Mouse (Mus musculus): Measurements from ENCODE around the gene Coq7. TPM values are rescaled to one million over a fixed set of nuclear protein-coding genes. Genes with fewer than 3 reads are reported as not detected.

Gene Coq7
- polyA plus RNA-seq, 1 experiment: 45.1 TPM

GRCm38 (mm10) chr7:118522077-118522476 is 11.1 kb downstream of the Coq7 start:
- H3K36me3 ChIP-seq (ENCODE audit: control insufficient read depth, insufficient read depth, low read length): peaks cover 10% of the 10 kb centered on the region
- TF ChIP-seq CTCF (IDR thresholded peaks at IDR 0.05; ENCODE audit: extremely low read depth, insufficient read length, insufficient replicate concordance, low read depth, low read length) (no peak), POLR2A (IDR thresholded peaks at IDR 0.05; ENCODE audit: low read depth, low read length) (no peak)
- 71% methylated on average over 5 of the region's 5 CpGs for WGBS

GRCm38 (mm10) chr7:118519661-118520060 is 13.5 kb downstream of the Coq7 start:
- 72% methylated on average over 8 of the region's 8 CpGs for WGBS

More at GRCm38 (mm10) chr7:118522077-118522476, 11.1 kb downstream of the Coq7 start:
- Histone ChIP-seq H3K4me3 (ENCODE audit: low read depth, low read length) (no peak overlapping the region), H3K27ac (ENCODE audit: insufficient read depth, low read depth, low read length) (no peak overlapping the region), H3K4me1 (ENCODE audit: control insufficient read depth, insufficient read depth, insufficient read length, low read length) (no peaks in the 10 kb centered on the region; the same call in 1 of the 2 replicates), H3K27me3 (ENCODE audit: control insufficient read depth, insufficient read depth, low read length) (no peaks in the 10 kb centered on the region)

GRCm38 (mm10) chr7:118518687-118519086 is 14.5 kb downstream of the Coq7 start:
- Histone ChIP-seq H3K36me3 (ENCODE audit: control insufficient read depth, insufficient read depth, low read length) (no peaks in the 10 kb centered on the region), H3K4me3 (ENCODE audit: low read depth, low read length) (no peak overlapping the region), H3K4me1 (ENCODE audit: control insufficient read depth, insufficient read depth, insufficient read length, low read length) (no peaks in the 10 kb centered on the region; the same call in 1 of the 2 replicates), H3K27ac (ENCODE audit: insufficient read depth, low read depth, low read length) (no peak overlapping the region), H3K27me3 (ENCODE audit: control insufficient read depth, insufficient read depth, low read length) (no peaks in the 10 kb centered on the region)
- TF ChIP-seq CTCF (IDR thresholded peaks at IDR 0.05; ENCODE audit: extremely low read depth, insufficient read length, insufficient replicate concordance, low read depth, low read length) (peak; percentile 85), POLR2A (IDR thresholded peaks at IDR 0.05; ENCODE audit: low read depth, low read length) (no peak)
- under 1% methylated on average over 18 of the region's 18 CpGs for WGBS

More at GRCm38 (mm10) chr7:118519661-118520060, 13.5 kb downstream of the Coq7 start:
- Histone ChIP-seq H3K27me3 (ENCODE audit: control insufficient read depth, insufficient read depth, low read length) (no peaks in the 10 kb centered on the region), H3K4me1 (ENCODE audit: control insufficient read depth, insufficient read depth, insufficient read length, low read length) (no peaks in the 10 kb centered on the region; the same call in 1 of the 2 replicates), H3K36me3 (ENCODE audit: control insufficient read depth, insufficient read depth, low read length) (no peaks in the 10 kb centered on the region), H3K4me3 (ENCODE audit: low read depth, low read length) (no peak overlapping the region), H3K27ac (ENCODE audit: insufficient read depth, low read depth, low read length) (no peak overlapping the region)
- TF ChIP-seq POLR2A (IDR thresholded peaks at IDR 0.05; ENCODE audit: low read depth, low read length) (no peak), CTCF (IDR thresholded peaks at IDR 0.05; ENCODE audit: extremely low read depth, insufficient read length, insufficient replicate concordance, low read depth, low read length) (no peak)

GRCm38 (mm10) chr7:118517819-118518218 is 15.3 kb downstream of the Coq7 start:
- H3K4me1 ChIP-seq (ENCODE audit: control insufficient read depth, insufficient read depth, insufficient read length, low read length): no peaks in the 10 kb centered on the region; the same call in 1 of the 2 replicates
- WGBS: 63% methylated on average over 2 of the region's 2 CpGs
- TF ChIP-seq POLR2A (IDR thresholded peaks at IDR 0.05; ENCODE audit: low read depth, low read length): no peak
- peak; percentile 52; the same call in 1 of the 2 replicates for TF ChIP-seq CTCF (IDR thresholded peaks at IDR 0.05; ENCODE audit: extremely low read depth, insufficient read length, insufficient replicate concordance, low read depth, low read length)
- H3K27me3 ChIP-seq (ENCODE audit: control insufficient read depth, insufficient read depth, low read length): no peaks in the 10 kb centered on the region
- H3K36me3 ChIP-seq (ENCODE audit: control insufficient read depth, insufficient read depth, low read length): no peaks in the 10 kb centered on the region
- H3K4me3 ChIP-seq (ENCODE audit: low read depth, low read length): no peak overlapping the region
- no peak overlapping the region for H3K27ac ChIP-seq (ENCODE audit: insufficient read depth, low read depth, low read length)

- TF ChIP-seq CTCF (IDR thresholded peaks at IDR 0.05; ENCODE audit: extremely low read depth, insufficient read length, insufficient replicate concordance, low read depth, low read length) (no peak), POLR2A (IDR thresholded peaks at IDR 0.05; ENCODE audit: low read depth, low read length) (no peak)
- Histone ChIP-seq H3K4me3 (ENCODE audit: low read depth, low read length) (no peak overlapping the region), H3K4me1 (ENCODE audit: control insufficient read depth, insufficient read depth, insufficient read length, low read length) (0 out of 2 replicates have a peak, but pooled peaks cover 3% of the 10 kb centered on the region), H3K27me3 (ENCODE audit: control insufficient read depth, insufficient read depth, low read length) (no peaks in the 10 kb centered on the region), H3K27ac (ENCODE audit: insufficient read depth, low read depth, low read length) (no peak overlapping the region), H3K36me3 (ENCODE audit: control insufficient read depth, insufficient read depth, low read length) (no peaks in the 10 kb centered on the region)
- 51% methylated on average over 7 of the region's 7 CpGs for WGBS
Measured at GRCm38 (mm10) chr7:118508556-118508955, 24.6 kb downstream of the Coq7 start.

GRCm38 (mm10) chr7:118503844-118504243 is 29.3 kb downstream of the Coq7 start:
- TF ChIP-seq CTCF (IDR thresholded peaks at IDR 0.05; ENCODE audit: extremely low read depth, insufficient read length, insufficient replicate concordance, low read depth, low read length): no peak
- no peak for TF ChIP-seq POLR2A (IDR thresholded peaks at IDR 0.05; ENCODE audit: low read depth, low read length)
- Histone ChIP-seq H3K4me1 (ENCODE audit: control insufficient read depth, insufficient read depth, insufficient read length, low read length) (peaks cover 15% of the 10 kb centered on the region), H3K36me3 (ENCODE audit: control insufficient read depth, insufficient read depth, low read length) (no peaks in the 10 kb centered on the region), H3K4me3 (ENCODE audit: low read depth, low read length) (no peak overlapping the region), H3K27me3 (ENCODE audit: control insufficient read depth, insufficient read depth, low read length) (no peaks in the 10 kb centered on the region), H3K27ac (ENCODE audit: insufficient read depth, low read depth, low read length) (no peak overlapping the region)
- WGBS: 85% methylated on average over 4 of the region's 4 CpGs

GRCm38 (mm10) chr7:118502333-118502732 is 30.8 kb downstream of the Coq7 start:
- no peaks in the 10 kb centered on the region for H3K36me3 ChIP-seq (ENCODE audit: control insufficient read depth, insufficient read depth, low read length)
- 86% methylated on average over 8 of the region's 8 CpGs for WGBS

More at GRCm38 (mm10) chr7:118502333-118502732, 30.8 kb downstream of the Coq7 start:
- H3K27me3 ChIP-seq (ENCODE audit: control insufficient read depth, insufficient read depth, low read length): no peaks in the 10 kb centered on the region
- no peak for TF ChIP-seq POLR2A (IDR thresholded peaks at IDR 0.05; ENCODE audit: low read depth, low read length)
- no peak for TF ChIP-seq CTCF (IDR thresholded peaks at IDR 0.05; ENCODE audit: extremely low read depth, insufficient read length, insufficient replicate concordance, low read depth, low read length)
- H3K4me3 ChIP-seq (ENCODE audit: low read depth, low read length): no peak overlapping the region
- no peak overlapping the region for H3K27ac ChIP-seq (ENCODE audit: insufficient read depth, low read depth, low read length)
- H3K4me1 ChIP-seq (ENCODE audit: control insufficient read depth, insufficient read depth, insufficient read length, low read length): peaks cover 20% of the 10 kb centered on the region
